Mouse (Mus musculus) lung, embryonic 15.5 days (tissue): ENCODE measurements around the gene Cryz. TPM values are rescaled to one million over a fixed set of nuclear protein-coding genes. Genes with fewer than 3 reads are reported as not detected.

Source experiments
- ATAC-seq: fragments of 200-750 bp; cut with Nextera tagmentation; 2 replicates; pipeline ENCODE4 v1.8.0; 2017; ENCODE audit warnings: moderate number of reproducible peaks, borderline replicate concordance; ENCODE audit not compliant: low FRiP score, low TSS enrichment; ENCODE audit errors: extremely low read depth
- H3K27ac ChIP-seq: fragments of 300-500 bp; sonication (generic); 2 replicates; pipeline ENCODE4 v1.5.1; 2015; ENCODE audit warnings: moderate library complexity, mild to moderate bottlenecking, inconsistent platforms
- H3K27me3 ChIP-seq: fragments of 300-500 bp; sonication (generic); 2 replicates; pipeline ENCODE4 v1.6.1; 2015; ENCODE audit warnings: inconsistent platforms
- H3K36me3 ChIP-seq: fragments of 300-500 bp; sonication (generic); 2 replicates; pipeline ENCODE4 v1.6.1; 2015; ENCODE audit warnings: inconsistent platforms
- H3K4me1 ChIP-seq: fragments of 300-500 bp; sonication (generic); 2 replicates; pipeline ENCODE4 v1.6.1; 2015; ENCODE audit warnings: inconsistent platforms
- H3K4me2 ChIP-seq: fragments of 300-500 bp; sonication (generic); 2 replicates; pipeline ENCODE4 v1.6.1; 2015; ENCODE audit warnings: inconsistent platforms, mild to moderate bottlenecking, moderate library complexity
- H3K4me3 ChIP-seq: fragments of 300-500 bp; sonication (generic); 2 replicates; pipeline ENCODE4 v1.5.1; 2015; ENCODE audit warnings: mild to moderate bottlenecking, inconsistent platforms
- H3K9ac ChIP-seq: fragments of 300-500 bp; sonication (generic); 2 replicates; pipeline ENCODE4 v1.6.1; 2015; ENCODE audit warnings: inconsistent platforms
- H3K9me3 ChIP-seq: fragments of 300-500 bp; sonication (generic); 2 replicates; pipeline ENCODE4 v1.6.1; 2016; ENCODE audit warnings: inconsistent platforms
- WGBS: fragments of 180-500 bp; shearing (Covaris S2); methylation state at CpG from one replicate; pipeline ENCODE4 v1.1.7; 2015; 5-methylcytosine and 5-hydroxymethylcytosine counted together
- polyA plus RNA-seq: library from polyadenylated mRNA; unstranded; fragments of >200 nt; fragmentation: Nextera tagmentation; extraction: Ambion mirVana; gene quantifications from 2 replicates; pipeline ENCODE4 v1.2.1, GENCODE M21; 2015

The Cryz gene
- polyA plus RNA-seq, 1 experiment from 2014 or later: 16.8 TPM

GRCm38 (mm10) chr3:154577895-154578294 is 18.6 kb upstream of the Cryz start:
- WGBS: 89% methylated on average over 8 of the region's 8 CpGs
- no peaks in the 10 kb centered on the region for H3K9me3 ChIP-seq

DNA sequence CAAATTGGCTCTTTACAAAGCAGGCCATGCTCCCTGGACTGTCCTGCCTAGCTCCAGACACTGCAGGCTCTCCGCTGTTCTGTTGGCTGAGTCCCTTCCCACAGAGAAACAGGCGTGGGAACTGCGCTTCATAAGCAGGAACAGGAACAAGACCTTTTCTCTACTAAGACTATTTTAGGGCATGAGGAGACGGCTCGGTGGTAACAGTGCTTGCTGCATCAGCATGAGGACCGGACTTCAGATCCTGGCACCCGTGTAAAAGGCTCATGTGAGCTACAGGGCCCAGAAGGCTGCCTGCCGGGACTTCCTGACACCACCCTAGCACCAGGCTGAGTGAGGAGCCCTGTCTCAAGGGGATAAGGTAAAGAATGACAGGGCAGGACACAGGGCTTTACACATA is 12.2 kb upstream of the Cryz start:
- no peak overlapping the region for H3K9ac ChIP-seq
- no peaks in the 10 kb centered on the region for H3K9me3 ChIP-seq
- no peaks in the 10 kb centered on the region for H3K27me3 ChIP-seq
- H3K4me3 ChIP-seq: no peak overlapping the region
- no peak; the same call in 1 of the 2 replicates for ATAC-seq
- WGBS: 90% methylated on average over 8 of the region's 8 CpGs
- no peak overlapping the region for H3K4me2 ChIP-seq
- peaks cover 25% of the 10 kb centered on the region for H3K36me3 ChIP-seq
- no peaks in the 10 kb centered on the region for H3K4me1 ChIP-seq
- H3K27ac ChIP-seq: no peak overlapping the region

More at GRCm38 (mm10) chr3:154577895-154578294, 18.6 kb upstream of the Cryz start:
- H3K9ac ChIP-seq: no peak overlapping the region
- H3K27me3 ChIP-seq: no peaks in the 10 kb centered on the region
- H3K4me3 ChIP-seq: no peak overlapping the region
- no peaks in the 10 kb centered on the region for H3K4me1 ChIP-seq
- peaks cover 12% of the 10 kb centered on the region; the same call in 1 of the 2 replicates for H3K36me3 ChIP-seq
- H3K4me2 ChIP-seq: no peak overlapping the region
- H3K27ac ChIP-seq: no peak overlapping the region
- no peak for ATAC-seq

GRCm38 (mm10) chr3:154590971-154591370 is 5.5 kb upstream of the Cryz start:
- no peak overlapping the region for H3K9ac ChIP-seq
- WGBS: 90% methylated on average over 5 of the region's 5 CpGs
- H3K36me3 ChIP-seq: peaks cover 41% of the 10 kb centered on the region
- H3K27ac ChIP-seq: no peak overlapping the region
- no peak overlapping the region for H3K4me3 ChIP-seq
- ATAC-seq: no peak
- H3K4me1 ChIP-seq: no peaks in the 10 kb centered on the region
- H3K4me2 ChIP-seq: no peak overlapping the region
- H3K9me3 ChIP-seq: no peaks in the 10 kb centered on the region
- no peaks in the 10 kb centered on the region for H3K27me3 ChIP-seq

DNA sequence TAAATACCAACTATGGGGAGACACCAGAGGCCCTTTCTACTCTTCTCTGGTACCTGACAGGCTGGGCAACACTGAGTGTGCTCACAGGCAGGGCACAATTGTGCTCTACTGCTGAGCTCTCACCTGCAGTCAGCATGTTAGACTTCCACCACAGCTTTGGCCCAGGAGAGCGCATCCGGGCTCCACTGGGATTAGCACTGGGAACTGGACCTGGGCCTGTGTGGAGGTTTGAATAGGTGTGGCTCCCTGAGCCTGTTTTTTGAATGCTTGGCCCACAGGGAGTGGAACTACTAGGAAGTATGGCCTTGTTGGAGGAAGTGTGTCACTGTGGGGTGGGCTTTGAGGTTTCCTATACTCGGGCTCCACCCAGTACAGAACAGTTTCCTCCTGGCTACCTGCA is 4.9 kb upstream of the Cryz start:
- WGBS: 90% methylated on average over 3 of the region's 3 CpGs
- no peak for ATAC-seq
- Histone ChIP-seq H3K9me3 (no peaks in the 10 kb centered on the region), H3K4me1 (peaks cover 4% of the 10 kb centered on the region), H3K27me3 (no peaks in the 10 kb centered on the region), H3K9ac (no peak overlapping the region), H3K4me2 (no peak overlapping the region), H3K36me3 (peaks cover 40% of the 10 kb centered on the region), H3K4me3 (no peak overlapping the region), H3K27ac (no peak overlapping the region)

- Histone ChIP-seq H3K4me3 (no peak overlapping the region), H3K27ac (no peak overlapping the region), H3K9ac (no peak overlapping the region), H3K9me3 (no peaks in the 10 kb centered on the region), H3K4me1 (peaks cover 8% of the 10 kb centered on the region), H3K27me3 (no peaks in the 10 kb centered on the region), H3K4me2 (no peak overlapping the region), H3K36me3 (peaks cover 35% of the 10 kb centered on the region)
- ATAC-seq: no peak
- WGBS: 84% methylated on average over 6 of the region's 6 CpGs
Measured at GRCm38 (mm10) chr3:154593596-154593995, 2.9 kb upstream of the Cryz start.

- Histone ChIP-seq H3K9me3 (no peaks in the 10 kb centered on the region), H3K27ac (no peak overlapping the region), H3K27me3 (no peaks in the 10 kb centered on the region), H3K36me3 (peaks cover 35% of the 10 kb centered on the region), H3K4me1 (peaks cover 8% of the 10 kb centered on the region), H3K9ac (no peak overlapping the region), H3K4me2 (no peak overlapping the region), H3K4me3 (no peak overlapping the region)
- 92% methylated on average over 6 of the region's 6 CpGs for WGBS
- no peak for ATAC-seq
Measured at GRCm38 (mm10) chr3:154594156-154594555, 2.4 kb upstream of the Cryz start.

DNA sequence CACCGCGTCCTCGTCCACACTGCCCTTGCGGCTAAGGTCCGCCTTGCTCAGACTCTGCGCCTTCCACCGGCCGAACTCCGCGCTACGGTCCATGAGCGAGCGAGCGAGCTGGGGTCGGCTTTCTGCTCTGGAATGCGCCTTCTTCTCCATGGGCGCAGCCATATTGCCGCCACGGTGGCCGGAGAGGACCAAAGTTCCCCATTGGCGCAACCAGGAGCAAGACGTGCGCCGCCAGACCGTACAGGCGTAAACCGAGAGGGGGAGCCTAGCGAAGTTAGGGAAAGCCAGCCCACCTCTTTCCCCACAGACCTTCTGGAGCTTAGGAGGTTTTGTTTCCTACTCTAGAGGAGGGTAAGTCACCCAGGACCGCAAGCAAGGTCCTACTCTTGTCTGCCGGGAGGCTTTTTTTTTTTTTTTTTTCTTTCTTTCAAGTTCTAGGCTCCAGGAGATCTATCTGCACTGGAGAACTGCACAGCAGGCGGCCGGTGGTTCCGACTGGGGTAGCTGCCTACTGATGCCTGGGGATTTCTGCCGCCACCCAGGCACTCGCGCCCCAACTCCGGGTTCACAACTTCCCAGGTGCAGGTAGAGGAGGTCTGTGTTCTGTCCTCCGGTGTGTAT is 533 bp downstream of the Cryz start, which contains the start of gene Tyw3:
Gene Tyw3 (minus strand): TSS at position 171 of the 621 bp plus-strand sequence.
- Histone ChIP-seq H3K36me3 (peaks cover 19% of the 10 kb centered on the region), H3K4me3 (peak within 1 kb of the TSS; percentile 99), H3K4me1 (peaks cover 8% of the 10 kb centered on the region), H3K27me3 (no peaks in the 10 kb centered on the region), H3K9me3 (no peaks in the 10 kb centered on the region), H3K4me2 (peak within 1 kb of the TSS; percentile 69), H3K9ac (peak within 1 kb of the TSS; percentile 86), H3K27ac (peak within 1 kb of the TSS; percentile 96)
- under 1% methylated on average over 38 of the region's 38 CpGs for WGBS
- peak; percentile 98 for ATAC-seq

- Histone ChIP-seq H3K27ac (peak overlapping the region; percentile 96; the same call in 1 of the 2 replicates), H3K4me1 (peaks cover 8% of the 10 kb centered on the region), H3K36me3 (peaks cover 15% of the 10 kb centered on the region), H3K9ac (peak overlapping the region; percentile 86), H3K4me2 (peak overlapping the region; percentile 69), H3K4me3 (peak overlapping the region; percentile 99), H3K9me3 (no peaks in the 10 kb centered on the region), H3K27me3 (no peaks in the 10 kb centered on the region)
- 26% methylated on average over 7 of the region's 7 CpGs for WGBS
- ATAC-seq: no peak; the same call in 1 of the 2 replicates
Measured at GRCm38 (mm10) chr3:154597561-154597960, 1.1 kb downstream of the Cryz start.

DNA sequence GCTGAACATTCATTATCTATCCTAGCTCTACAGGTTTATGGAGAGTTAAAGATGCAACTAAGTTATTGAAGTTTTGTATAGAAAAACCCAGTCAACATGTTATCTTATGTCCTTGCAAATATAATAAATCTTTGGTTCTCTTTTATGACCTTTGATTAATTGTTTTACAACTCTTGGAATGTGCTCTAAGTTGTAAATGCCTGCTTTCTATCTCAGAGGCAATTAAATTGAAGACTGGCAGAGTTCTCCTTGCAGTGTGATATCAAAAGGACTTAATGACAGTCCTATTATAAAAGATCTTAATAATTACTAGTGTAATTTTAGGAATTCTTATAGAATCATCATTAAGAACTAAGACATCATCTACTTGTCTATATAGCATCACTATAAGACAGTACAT is 5.6 kb downstream of the Cryz start:
- H3K4me2 ChIP-seq: no peak overlapping the region
- no peak overlapping the region for H3K4me3 ChIP-seq
- ATAC-seq: no peak
- no peak overlapping the region for H3K9ac ChIP-seq
- no peaks in the 10 kb centered on the region for H3K9me3 ChIP-seq
- H3K27ac ChIP-seq: no peak overlapping the region
- no peaks in the 10 kb centered on the region for H3K27me3 ChIP-seq
- peaks cover 4% of the 10 kb centered on the region; the same call in 1 of the 2 replicates for H3K4me1 ChIP-seq
- no peaks in the 10 kb centered on the region for H3K36me3 ChIP-seq

DNA sequence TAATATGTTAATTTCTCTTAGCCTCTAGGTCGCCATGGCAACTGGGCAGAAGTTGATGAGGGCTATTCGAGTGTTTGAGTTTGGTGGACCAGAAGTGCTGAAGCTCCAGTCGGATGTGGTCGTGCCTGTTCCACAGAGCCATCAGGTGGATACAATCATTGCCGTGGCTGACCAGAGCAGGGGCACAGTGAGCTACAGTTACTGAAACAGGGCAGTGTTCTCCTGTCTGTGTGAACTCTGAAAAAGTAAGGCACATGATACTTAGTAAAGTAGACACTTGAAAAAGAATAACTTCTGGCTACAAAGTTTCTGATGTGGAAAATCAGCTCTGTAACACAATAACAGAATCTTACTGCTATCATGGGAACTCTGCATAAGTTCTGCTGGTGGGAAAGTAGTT is 8.4 kb downstream of the Cryz start:
- Histone ChIP-seq H3K4me1 (no peaks in the 10 kb centered on the region), H3K9me3 (no peaks in the 10 kb centered on the region), H3K4me3 (no peak overlapping the region), H3K4me2 (no peak overlapping the region), H3K27me3 (no peaks in the 10 kb centered on the region), H3K9ac (no peak overlapping the region), H3K36me3 (no peaks in the 10 kb centered on the region), H3K27ac (no peak overlapping the region)
- no peak for ATAC-seq
- WGBS: 53% methylated on average over 5 of the region's 5 CpGs

DNA sequence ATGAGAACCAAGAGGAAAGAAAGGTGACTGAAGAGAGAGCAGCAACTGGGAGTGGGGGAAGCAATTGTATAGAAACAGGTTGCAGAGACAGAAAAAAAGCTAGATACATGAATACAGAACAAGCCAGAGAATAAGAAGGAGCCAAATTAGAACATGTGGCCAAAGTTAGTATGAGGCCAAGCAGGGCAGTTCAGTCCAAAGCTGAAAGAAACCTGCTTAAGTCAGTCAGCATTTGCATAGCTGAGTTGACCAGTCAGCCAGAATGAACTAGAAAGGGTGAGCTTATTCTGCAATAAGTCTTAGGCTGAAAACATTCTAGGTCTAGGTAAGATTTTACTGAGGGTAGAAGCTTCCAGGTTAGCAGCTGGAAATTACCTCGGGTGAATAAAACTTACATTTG is 11.4 kb downstream of the Cryz start:
- no peak for ATAC-seq
- Histone ChIP-seq H3K9me3 (no peaks in the 10 kb centered on the region), H3K4me3 (no peak overlapping the region), H3K4me2 (no peak overlapping the region), H3K9ac (no peak overlapping the region), H3K27ac (no peak overlapping the region), H3K36me3 (no peaks in the 10 kb centered on the region), H3K4me1 (no peaks in the 10 kb centered on the region), H3K27me3 (no peaks in the 10 kb centered on the region)
- 76% methylated on average over 1 of the region's 1 CpGs for WGBS

- H3K27ac ChIP-seq: no peak overlapping the region
- H3K36me3 ChIP-seq: no peaks in the 10 kb centered on the region
- no peak overlapping the region for H3K4me2 ChIP-seq
- no peak overlapping the region for H3K9ac ChIP-seq
- H3K27me3 ChIP-seq: no peaks in the 10 kb centered on the region
- 82% methylated on average over 3 of the region's 3 CpGs for WGBS
- H3K4me1 ChIP-seq: no peaks in the 10 kb centered on the region
- ATAC-seq: no peak
- H3K9me3 ChIP-seq: no peaks in the 10 kb centered on the region
- H3K4me3 ChIP-seq: no peak overlapping the region
Measured at GRCm38 (mm10) chr3:154611888-154612287, 15.4 kb downstream of the Cryz start.

- no peak for ATAC-seq
Measured at GRCm38 (mm10) chr3:154614771-154615170, 18.3 kb downstream of the Cryz start.

More at GRCm38 (mm10) chr3:154614771-154615170, 18.3 kb downstream of the Cryz start:
- H3K9me3 ChIP-seq: no peaks in the 10 kb centered on the region
- no peaks in the 10 kb centered on the region for H3K36me3 ChIP-seq
- H3K4me3 ChIP-seq: no peak overlapping the region
- no peak overlapping the region for H3K27ac ChIP-seq
- H3K4me1 ChIP-seq: no peaks in the 10 kb centered on the region
- WGBS: 92% methylated on average over 8 of the region's 8 CpGs
- H3K9ac ChIP-seq: no peak overlapping the region
- no peak overlapping the region for H3K4me2 ChIP-seq
- no peaks in the 10 kb centered on the region for H3K27me3 ChIP-seq
